Mouse (Mus musculus) embryonic stem cell, embryonic (primary cell): ENCODE measurements at regions not wholly inside any gene's neighbourhood (a gene's known extent, or its start where the extent isn't known, plus 50 kb on each side); places are given as distances from the start of the nearest gene placed in this dataset.

Experiments
- CTCF ChIA-PET, 4 experiments: fragments of 300-600 bp in 2 of 4; fragments of 350-600 bp in 2 of 4; sonication (Branson Sonifier 250); formaldehyde crosslinking; loops; one replicate each; lab custom pipeline; 2022; ENCODE audit warnings: inconsistent platforms in 2 of 4; lab: Charles Lee
- POLR2A ChIA-PET, 4 experiments: fragments of 300-600 bp in 2 of 4; fragments of 350-600 bp in 2 of 4; sonication (Branson Sonifier 250); formaldehyde crosslinking; loops; one replicate each; lab custom pipeline; 2022; ENCODE audit warnings: antibody characterized with exemption in 4 of 4, inconsistent platforms in 1 of 4; lab: Charles Lee

GRCm38 (mm10) chr8:92113386-92113785 is 244.0 kb upstream of the Irx5 start:
- CTCF ChIA-PET = no interaction called here

GRCm38 (mm10) chr8:92104561-92104960 is 252.9 kb upstream of the Irx5 start:
- CTCF ChIA-PET = no interaction called here
- POLR2A ChIA-PET = interaction anchor here in 1 of 4 experiments (0.6 kb wide), 1 partner anchor 148 kb away, joined by 4 read pairs; no protein-coding TSS in a partner anchor

More at GRCm38 (mm10) chr8:92113386-92113785, 244.0 kb upstream of the Irx5 start:
- POLR2A ChIA-PET = no interaction called here

- ChIA-PET CTCF (no interaction called here), POLR2A (no interaction called here)
Measured at GRCm38 (mm10) chr8:92102521-92102920, 254.9 kb upstream of the Irx5 start.

GRCm38 (mm10) chr8:92095276-92095675 is 262.1 kb upstream of the Irx5 start:
- CTCF ChIA-PET = no interaction called here
- POLR2A ChIA-PET = interaction anchor here in 1 of 4 experiments (0.6 kb wide), 1 partner anchor 165 kb away, joined by 3 read pairs; no protein-coding TSS in a partner anchor

- POLR2A ChIA-PET = interaction anchor here in 1 of 4 experiments (0.7 kb wide), 1 partner anchor 12 kb away, joined by 3 read pairs; no protein-coding TSS in a partner anchor
- CTCF ChIA-PET = no interaction called here
Measured at GRCm38 (mm10) chr8:92084124-92084523, 273.3 kb upstream of the Irx5 start.

- CTCF ChIA-PET = interaction anchor here in 1 of 4 experiments (1.1 kb wide), 1 partner anchor 18 kb away, joined by 3 read pairs; no protein-coding TSS in a partner anchor
- POLR2A ChIA-PET = no interaction called here
Measured at GRCm38 (mm10) chr8:92081900-92082299, 275.5 kb upstream of the Irx5 start.

GRCm38 (mm10) chr8:92080852-92081251 is 276.6 kb upstream of the Irx5 start:
- ChIA-PET POLR2A (interaction anchor here in 1 of 4 experiments (0.6 to 1.1 kb wide), 2 partner anchors 278 to 312 kb away, joined by 3 to 4 read pairs; no protein-coding TSS in a partner anchor), CTCF (interaction anchor here in 1 of 4 experiments (1.1 kb wide), 1 partner anchor 17 kb away, joined by 3 read pairs; no protein-coding TSS in a partner anchor)

- CTCF ChIA-PET = no interaction called here
- POLR2A ChIA-PET = no interaction called here
Measured at GRCm38 (mm10) chr8:92077611-92078010, 275.7 kb upstream of the Irx3 start.

- POLR2A ChIA-PET = interaction anchor here (0.6 to 1.4 kb wide), 9 partner anchors 12 to 396 kb away, joined by 3 to 6 read pairs (median 3); no protein-coding TSS in a partner anchor
- CTCF ChIA-PET = interaction anchor here in 1 of 4 experiments (0.6 kb wide), 1 partner anchor 333 kb away, joined by 4 read pairs; no protein-coding TSS in a partner anchor
Measured at GRCm38 (mm10) chr8:92072254-92072615, 270.4 kb upstream of the Irx3 start.

- CTCF ChIA-PET = interaction anchor here in 2 of 4 experiments (0.6 to 1.4 kb wide), 2 partner anchors 105 to 334 kb away, joined by 3 to 4 read pairs; no protein-coding TSS in a partner anchor
- POLR2A ChIA-PET = interaction anchor here (0.5 to 1.8 kb wide), 14 partner anchors 12 to 396 kb away, joined by 3 to 6 read pairs (median 3); no protein-coding TSS in a partner anchor
Measured at GRCm38 (mm10) chr8:92071305-92072253, 269.7 kb upstream of the Irx3 start.

GRCm38 (mm10) chr8:92070704-92071103 is 268.8 kb upstream of the Irx3 start:
- CTCF ChIA-PET = interaction anchor here in 1 of 4 experiments (1.4 kb wide), 1 partner anchor 104 kb away, joined by 3 read pairs; no protein-coding TSS in a partner anchor
- POLR2A ChIA-PET = interaction anchor here in 2 of 4 experiments (0.5 to 1.8 kb wide), 3 partner anchors 13 to 149 kb away, joined by 4 read pairs; no protein-coding TSS in a partner anchor

- ChIA-PET CTCF (interaction anchor here in 2 of 4 experiments (0.6 to 0.9 kb wide), 3 partner anchors 75 to 577 kb away, joined by 3 to 8 read pairs (median 4); no protein-coding TSS in a partner anchor), POLR2A (interaction anchor here in 1 of 4 experiments (1.2 kb wide), 1 partner anchor 16 kb away, joined by 3 read pairs; no protein-coding TSS in a partner anchor)
Measured at GRCm38 (mm10) chr8:92066435-92066834, 264.6 kb upstream of the Irx3 start.

GRCm38 (mm10) chr8:92065554-92066239 is 263.8 kb upstream of the Irx3 start:
- ChIA-PET POLR2A (interaction anchor here in 2 of 4 experiments (0.6 to 1.2 kb wide), 3 partner anchors 16 to 109 kb away, joined by 3 read pairs; no protein-coding TSS in a partner anchor), CTCF (interaction anchor here in 2 of 4 experiments (0.6 to 0.9 kb wide), 5 partner anchors 23 to 576 kb away, joined by 3 to 8 read pairs (median 4); no protein-coding TSS in a partner anchor)

GRCm38 (mm10) chr8:92064971-92065370 is 263.1 kb upstream of the Irx3 start:
- ChIA-PET POLR2A (interaction anchor here in 2 of 4 experiments (0.8 to 1.2 kb wide), 2 partner anchors 15 to 35 kb away, joined by 3 read pairs; no protein-coding TSS in a partner anchor), CTCF (interaction anchor here in 2 of 4 experiments (0.6 to 0.7 kb wide), 3 partner anchors 22 to 379 kb away, joined by 3 to 5 read pairs (median 4); no protein-coding TSS in a partner anchor)

- ChIA-PET CTCF (interaction anchor here in 3 of 4 experiments (0.6 to 1.0 kb wide), 6 partner anchors 10 to 380 kb away, joined by 3 to 6 read pairs (median 3); no protein-coding TSS in a partner anchor), POLR2A (interaction anchor here in 2 of 4 experiments (0.7 kb wide), 2 partner anchors 71 to 213 kb away, joined by 3 to 4 read pairs; no protein-coding TSS in a partner anchor)
Measured at GRCm38 (mm10) chr8:92064175-92064821, 262.4 kb upstream of the Irx3 start.

GRCm38 (mm10) chr8:92063333-92063732 is 261.5 kb upstream of the Irx3 start:
- ChIA-PET CTCF (interaction anchor here in 2 of 4 experiments (0.6 to 1.0 kb wide), 6 partner anchors 10 to 298 kb away, joined by 3 to 6 read pairs (median 3); no protein-coding TSS in a partner anchor), POLR2A (no interaction called here)

GRCm38 (mm10) chr8:92059471-92059870 is 257.6 kb upstream of the Irx3 start:
- ChIA-PET POLR2A (no interaction called here), CTCF (no interaction called here)
